Mouse (Mus musculus) adipocyte (in vitro differentiated cells): ENCODE measurements around the gene Myadml2.
"Not testable (repeated sequence)": the region's sequence is repeated elsewhere in the genome, so short reads cannot be mapped to it uniquely, and the experiment has no call there.

Experiments
- DNase-seq: peaks from one replicate; pipeline ENCODE4 v3.0.0-alpha.2; 2016; ENCODE audit warnings: low spot score

The Myadml2 gene

GRCm38 (mm10) chr11:120648001-120648476 is at the start of gene Myadml2:
TSS of gene Myadml2 (minus strand) at chr11:120648158.
- no peak for DNase-seq

DNA sequence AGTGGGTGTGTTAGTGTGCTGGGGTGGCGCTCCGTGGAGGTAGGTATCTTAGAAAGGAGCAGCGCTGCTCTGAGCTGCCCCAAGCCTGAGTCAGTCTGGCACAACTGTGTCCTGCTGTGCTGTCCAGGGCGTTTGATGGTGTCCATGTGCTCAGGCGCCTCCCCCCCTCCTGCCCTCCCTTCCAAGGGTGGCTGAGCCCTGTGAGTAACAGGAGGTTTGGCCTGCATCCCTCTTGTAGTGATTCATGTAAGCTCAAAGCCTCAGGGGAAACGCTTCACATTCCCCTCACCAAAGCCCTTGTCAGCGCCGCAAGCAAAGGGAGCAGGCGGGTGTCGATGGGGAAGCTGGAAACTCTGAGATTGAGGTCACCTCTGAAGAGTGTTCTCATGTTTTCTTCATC is 49.8 kb upstream of the Myadml2 start:
- DNase-seq: peak; percentile 75

- DNase-seq: no peak
These were observed 48.6 kb upstream of the Myadml2 start for GRCm38 (mm10) chr11:120696568-120696967.

DNA sequence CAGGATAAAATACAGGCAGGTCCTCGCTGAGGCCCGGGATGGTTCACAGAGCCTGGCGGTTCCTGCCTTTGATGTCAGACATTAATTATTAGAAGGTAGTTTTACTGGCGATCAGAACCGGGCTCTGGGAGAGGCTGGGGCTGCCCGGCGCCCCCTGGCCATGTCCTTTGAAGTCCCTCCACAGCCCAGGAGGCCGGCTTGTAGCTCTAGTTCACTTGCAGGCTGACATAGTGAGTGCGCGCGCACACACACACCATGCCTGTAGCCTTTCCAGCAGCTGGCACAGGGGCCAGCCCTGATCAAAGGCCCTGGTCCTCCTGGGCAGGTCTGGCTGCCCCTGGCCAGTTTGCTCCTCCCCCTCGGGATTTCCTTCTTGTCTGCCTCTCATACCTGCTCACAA is 47.7 kb upstream of the Myadml2 start:
- no peak for DNase-seq

GRCm38 (mm10) chr11:120695184-120695583 is 47.2 kb upstream of the Myadml2 start:
- no peak for DNase-seq

- DNase-seq: no peak
These were observed 45.5 kb upstream of the Myadml2 start for GRCm38 (mm10) chr11:120693461-120693860.

DNA sequence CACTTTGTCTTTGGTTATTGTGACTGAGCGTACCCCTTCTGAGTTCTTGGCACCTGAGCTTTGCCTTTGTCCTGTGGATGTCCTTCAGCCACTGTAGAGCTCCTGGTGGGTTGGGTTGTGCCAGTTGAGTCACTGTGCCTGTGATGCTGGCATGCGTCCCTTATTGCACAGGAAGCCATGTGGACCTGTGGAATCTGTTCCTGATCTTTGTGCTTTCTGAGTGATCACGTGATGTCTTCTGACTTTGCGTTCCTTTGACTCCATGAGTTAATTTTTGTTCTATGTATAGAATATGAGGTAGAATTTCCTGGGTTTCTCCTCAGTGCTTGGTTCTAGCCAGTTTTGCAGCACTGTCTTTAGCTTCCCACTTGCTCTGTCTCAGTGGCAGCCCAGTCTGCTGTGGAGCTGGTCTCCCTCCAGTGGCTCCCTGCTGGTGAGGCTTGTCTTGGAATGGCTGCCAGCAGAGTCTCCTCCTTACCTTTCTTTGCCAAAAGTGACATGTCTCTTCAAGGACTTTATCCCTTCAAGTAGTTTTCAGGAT is 44.6 kb upstream of the Myadml2 start:
- DNase-seq: peak; percentile 39

GRCm38 (mm10) chr11:120689365-120689764 is 41.4 kb upstream of the Myadml2 start:
- no peak for DNase-seq

GRCm38 (mm10) chr11:120686650-120687272 is 38.8 kb upstream of the Myadml2 start:
- no peak for DNase-seq

DNA sequence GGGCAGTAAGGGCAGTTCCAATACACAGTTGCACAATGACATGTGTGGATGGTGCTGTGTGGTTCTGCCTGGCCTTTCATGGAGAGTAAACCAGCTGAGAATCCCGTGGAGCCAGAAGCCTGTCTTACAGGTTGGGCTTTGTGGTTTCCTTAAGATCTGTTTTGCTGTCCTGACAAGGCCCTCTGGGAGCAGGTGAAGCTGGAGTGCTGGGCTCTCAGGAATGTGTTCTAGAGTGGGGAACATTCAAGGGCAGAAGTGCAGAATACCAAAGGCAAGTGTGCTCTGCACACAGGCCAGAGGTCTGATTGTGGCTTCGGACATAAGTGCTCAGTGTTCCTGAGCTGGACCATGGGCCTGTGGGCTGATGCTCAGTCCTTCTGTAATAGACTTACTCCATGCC is 36.7 kb upstream of the Myadml2 start:
- no peak for DNase-seq

GRCm38 (mm10) chr11:120684086-120684485 is 36.1 kb upstream of the Myadml2 start:
- DNase-seq: no peak

- no peak for DNase-seq
These were observed 35.6 kb upstream of the Myadml2 start for GRCm38 (mm10) chr11:120683536-120683935.

GRCm38 (mm10) chr11:120682683-120683082 is 34.7 kb upstream of the Myadml2 start:
- no peak for DNase-seq

GRCm38 (mm10) chr11:120679909-120680308 is 32.0 kb upstream of the Myadml2 start:
- DNase-seq: peak; percentile 53

DNA sequence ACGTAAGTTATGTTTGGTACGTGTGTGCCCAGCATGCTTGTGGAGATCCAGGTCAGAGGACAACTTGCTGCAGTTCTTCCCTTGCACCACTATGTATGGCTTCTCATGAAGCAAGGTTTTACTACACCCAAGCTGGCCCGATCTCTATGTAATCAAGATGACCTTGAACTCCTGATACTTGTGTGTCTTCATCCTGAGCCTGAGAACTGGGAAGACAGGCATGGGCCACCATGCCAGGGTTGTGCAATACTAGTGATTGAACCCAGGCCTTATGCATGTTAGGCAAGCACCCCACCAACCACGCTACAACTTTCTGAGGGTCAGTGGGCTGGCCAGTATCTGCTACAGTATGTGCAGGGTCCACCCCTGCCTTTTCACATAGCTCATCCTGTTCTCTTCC is 29.0 kb upstream of the Myadml2 start:
- no peak for DNase-seq

DNA sequence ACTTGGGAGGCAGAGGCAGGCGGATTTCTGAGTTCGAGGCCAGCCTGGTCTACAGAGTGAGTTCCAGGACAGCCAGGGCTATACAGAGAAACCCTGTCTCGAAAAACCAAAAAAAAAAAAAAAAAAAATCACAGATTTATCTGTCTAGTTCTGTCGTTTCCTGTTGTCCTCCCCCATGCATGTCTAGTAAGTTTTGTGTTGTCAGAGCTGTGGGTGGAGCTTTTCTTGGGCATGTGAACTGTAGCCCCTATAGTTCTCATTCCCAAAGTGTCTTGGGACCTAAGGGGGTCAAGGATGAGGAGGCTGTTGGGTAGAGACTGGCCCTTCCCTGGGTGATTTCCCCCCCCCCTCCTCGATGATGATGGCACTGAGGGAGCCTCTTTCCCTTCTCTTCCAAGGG is 27.9 kb upstream of the Myadml2 start:
- not testable (repeated sequence) for DNase-seq

DNA sequence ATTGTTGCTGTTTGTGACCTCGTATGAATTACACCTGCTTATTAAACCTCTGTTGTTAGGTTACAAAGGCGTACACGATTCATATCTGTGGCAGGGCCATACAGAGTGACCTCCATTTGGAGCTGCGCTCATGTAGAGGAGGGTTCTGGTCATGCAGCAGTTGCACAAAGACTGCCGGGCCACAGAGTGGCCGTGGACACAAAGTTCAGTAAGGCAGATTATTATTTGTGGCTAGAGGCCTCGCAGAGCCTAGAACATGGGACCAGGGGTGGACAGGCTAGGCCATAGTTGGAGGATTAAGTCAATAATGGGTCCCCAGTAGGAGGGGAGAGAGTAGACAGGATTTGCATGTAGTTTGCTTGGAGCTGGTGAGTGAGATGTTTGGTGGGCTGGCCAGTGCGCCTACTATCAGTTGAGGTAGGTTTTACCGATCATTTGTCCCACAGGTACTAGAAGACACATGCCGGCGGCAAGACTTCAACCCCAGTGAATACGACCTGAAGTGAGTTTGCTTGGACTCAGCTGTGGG is 25.7 kb upstream of the Myadml2 start:
- no peak for DNase-seq

- DNase-seq: peak; percentile 94
These were observed 25.0 kb upstream of the Myadml2 start, which contains the start of gene Aspscr1 for GRCm38 (mm10) chr11:120672687-120673593. TSS of gene Aspscr1 (plus strand) at chr11:120672973.

DNA sequence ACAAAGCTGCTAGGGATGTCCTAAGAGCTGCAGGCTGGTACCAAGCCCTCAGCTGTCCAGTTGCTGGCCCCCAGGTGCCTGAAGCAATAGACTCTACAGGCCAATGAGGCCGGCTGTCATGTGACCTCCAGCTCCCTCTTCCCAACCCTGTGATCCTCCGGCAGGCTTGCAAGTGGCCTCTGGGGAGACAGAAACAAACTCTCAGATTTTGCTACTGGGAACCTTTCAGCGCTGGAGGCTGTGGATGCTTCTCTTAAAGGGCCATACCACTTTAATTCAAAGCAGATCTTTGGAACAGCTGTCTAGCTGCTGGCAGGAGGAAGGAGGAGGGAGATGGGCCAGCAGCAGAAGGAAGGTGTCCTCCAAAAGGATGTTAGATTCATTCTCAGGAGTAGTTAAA is 18.7 kb upstream of the Myadml2 start:
- DNase-seq: peak; percentile 39

DNA sequence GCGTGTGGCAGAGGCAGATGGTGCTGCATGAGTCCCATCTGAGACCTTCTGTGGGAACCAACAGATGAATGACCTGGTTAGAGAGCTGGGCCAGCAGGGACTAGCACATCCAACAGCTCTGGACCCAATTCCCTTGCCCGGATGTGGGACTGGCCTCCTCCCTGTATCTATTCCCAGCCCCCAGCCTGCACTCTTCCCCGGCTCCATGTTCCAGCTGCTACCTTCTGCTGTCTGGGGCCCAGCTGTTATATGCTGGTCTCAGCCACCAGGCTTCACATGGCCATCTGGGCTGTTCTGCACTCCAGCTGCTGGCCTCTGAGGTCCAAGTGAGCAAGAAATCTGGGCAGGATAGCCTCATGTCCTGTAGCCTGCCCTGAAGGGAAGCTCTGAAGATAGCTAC is 17.4 kb upstream of the Myadml2 start:
- DNase-seq: no peak

- DNase-seq: no peak
These were observed 15.8 kb upstream of the Myadml2 start for GRCm38 (mm10) chr11:120663714-120664113.

GRCm38 (mm10) chr11:120662759-120663158 is 14.8 kb upstream of the Myadml2 start:
- no peak for DNase-seq

DNA sequence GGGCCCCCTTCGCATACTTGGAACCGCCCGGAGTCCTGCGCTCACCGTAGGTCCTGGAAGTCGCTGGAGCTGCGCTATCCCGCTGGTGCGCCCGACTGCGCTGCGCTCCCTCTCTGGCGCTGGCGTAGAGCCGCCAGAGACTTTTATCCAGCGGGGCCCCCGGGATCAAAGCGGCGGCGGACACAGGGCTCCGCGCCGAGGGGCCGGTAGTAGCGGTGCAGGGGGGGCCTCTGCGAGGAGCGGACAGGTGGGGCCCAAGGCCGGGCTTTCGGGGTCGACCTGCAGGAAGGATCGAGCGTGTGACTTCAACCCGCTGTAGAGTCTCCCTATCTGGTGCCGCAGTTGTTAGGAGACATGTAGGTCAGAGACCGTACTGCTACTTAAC is 13.1 kb upstream of the Myadml2 start, which contains the start of gene Notum:
Gene Notum (minus strand): TSS at position 100 of the 385 bp plus-strand sequence.
- no peak for DNase-seq
